Mouse (Mus musculus): ENCODE results near the gene Cep97. TPM values are rescaled to one million over a fixed set of nuclear protein-coding genes. Genes with fewer than 3 reads are reported as not detected.
"Not testable (repeated sequence)": the region's sequence is repeated elsewhere in the genome, so short reads cannot be mapped to it uniquely, and the experiment has no call there.

Gene Cep97
- polyA plus RNA-seq, 1 experiment, result 20.6 TPM

- H3K9me3 ChIP-seq (replicated peaks; ENCODE audit: control insufficient read depth, insufficient read depth, low read length, poor library complexity, severe bottlenecking), result no peaks in the 10 kb centered on the region
- H3K4me1 ChIP-seq (ENCODE audit: control insufficient read depth, insufficient read depth, low read length), result no peaks in the 10 kb centered on the region
- no peak overlapping the region for H3K4me3 ChIP-seq (ENCODE audit: low read depth, low read length)
- H3K27me3 ChIP-seq (ENCODE audit: control insufficient read depth, insufficient read depth, low read length, poor library complexity, severe bottlenecking), result no peaks in the 10 kb centered on the region
- no peak overlapping the region for H3K9ac ChIP-seq (ENCODE audit: low read depth, poor library complexity, severe bottlenecking)
- H3K27ac ChIP-seq (ENCODE audit: insufficient read depth, low read length), result no peak overlapping the region
- H3K36me3 ChIP-seq (ENCODE audit: control insufficient read depth, insufficient read depth, low read length, poor library complexity, severe bottlenecking), result no peaks in the 10 kb centered on the region
- TF ChIP-seq CTCF (IDR thresholded peaks at IDR 0.05; ENCODE audit: low read depth, low read length) (no peak), POLR2A (IDR thresholded peaks at IDR 0.05; ENCODE audit: insufficient read depth, low read length) (no peak), EP300 (IDR thresholded peaks at IDR 0.05; ENCODE audit: insufficient read depth, low read depth, low read length) (no peak)
These were observed 70.8 kb downstream of the Cep97 start for GRCm38 (mm10) chr16:55863832-55864231.

GRCm38 (mm10) chr16:55863149-55863815, 71.4 kb downstream of the Cep97 start:
- TF ChIP-seq POLR2A (IDR thresholded peaks at IDR 0.05; ENCODE audit: insufficient read depth, low read length) (no peak), EP300 (IDR thresholded peaks at IDR 0.05; ENCODE audit: insufficient read depth, low read depth, low read length) (no peak), CTCF (IDR thresholded peaks at IDR 0.05; ENCODE audit: low read depth, low read length) (peak; percentile 87)
- Histone ChIP-seq H3K9ac (ENCODE audit: low read depth, poor library complexity, severe bottlenecking) (no peak overlapping the region), H3K27me3 (ENCODE audit: control insufficient read depth, insufficient read depth, low read length, poor library complexity, severe bottlenecking) (no peaks in the 10 kb centered on the region), H3K27ac (ENCODE audit: insufficient read depth, low read length) (no peak overlapping the region), H3K4me3 (ENCODE audit: low read depth, low read length) (no peak overlapping the region), H3K4me1 (ENCODE audit: control insufficient read depth, insufficient read depth, low read length) (no peaks in the 10 kb centered on the region), H3K9me3 (replicated peaks; ENCODE audit: control insufficient read depth, insufficient read depth, low read length, poor library complexity, severe bottlenecking) (no peaks in the 10 kb centered on the region), H3K36me3 (ENCODE audit: control insufficient read depth, insufficient read depth, low read length, poor library complexity, severe bottlenecking) (no peaks in the 10 kb centered on the region)

- no peaks in the 10 kb centered on the region for H3K36me3 ChIP-seq (ENCODE audit: control insufficient read depth, insufficient read depth, low read length, poor library complexity, severe bottlenecking)
- no peak overlapping the region for H3K4me3 ChIP-seq (ENCODE audit: low read depth, low read length)
- no peaks in the 10 kb centered on the region for H3K27me3 ChIP-seq (ENCODE audit: control insufficient read depth, insufficient read depth, low read length, poor library complexity, severe bottlenecking)
- H3K27ac ChIP-seq (ENCODE audit: insufficient read depth, low read length), result no peak overlapping the region
- H3K4me1 ChIP-seq (ENCODE audit: control insufficient read depth, insufficient read depth, low read length), result no peaks in the 10 kb centered on the region
- TF ChIP-seq POLR2A (IDR thresholded peaks at IDR 0.05; ENCODE audit: insufficient read depth, low read length) (no peak), CTCF (IDR thresholded peaks at IDR 0.05; ENCODE audit: low read depth, low read length) (no peak), EP300 (IDR thresholded peaks at IDR 0.05; ENCODE audit: insufficient read depth, low read depth, low read length) (no peak)
- H3K9me3 ChIP-seq (replicated peaks; ENCODE audit: control insufficient read depth, insufficient read depth, low read length, poor library complexity, severe bottlenecking), result no peaks in the 10 kb centered on the region
- no peak overlapping the region for H3K9ac ChIP-seq (ENCODE audit: low read depth, poor library complexity, severe bottlenecking)
These were observed 73.6 kb downstream of the Cep97 start for GRCm38 (mm10) chr16:55861104-55861503.

- H3K36me3 ChIP-seq (ENCODE audit: control insufficient read depth, insufficient read depth, low read length, poor library complexity, severe bottlenecking); H3K27me3 ChIP-seq (ENCODE audit: control insufficient read depth, insufficient read depth, low read length, poor library complexity, severe bottlenecking); H3K27ac ChIP-seq (ENCODE audit: insufficient read depth, low read length); H3K4me3 ChIP-seq (ENCODE audit: low read depth, low read length); H3K9ac ChIP-seq (ENCODE audit: low read depth, poor library complexity, severe bottlenecking); H3K4me1 ChIP-seq (ENCODE audit: control insufficient read depth, insufficient read depth, low read length); H3K9me3 ChIP-seq (replicated peaks; ENCODE audit: control insufficient read depth, insufficient read depth, low read length, poor library complexity, severe bottlenecking): not testable (repeated sequence)
These were observed 75.2 kb downstream of the Cep97 start for GRCm38 (mm10) chr16:55859421-55859820.

GRCm38 (mm10) chr16:55858465-55858864, 76.2 kb downstream of the Cep97 start:
- Histone ChIP-seq H3K27me3 (ENCODE audit: control insufficient read depth, insufficient read depth, low read length, poor library complexity, severe bottlenecking) (no peaks in the 10 kb centered on the region), H3K9ac (ENCODE audit: low read depth, poor library complexity, severe bottlenecking) (no peak overlapping the region), H3K9me3 (replicated peaks; ENCODE audit: control insufficient read depth, insufficient read depth, low read length, poor library complexity, severe bottlenecking) (no peaks in the 10 kb centered on the region), H3K27ac (ENCODE audit: insufficient read depth, low read length) (no peak overlapping the region), H3K4me1 (ENCODE audit: control insufficient read depth, insufficient read depth, low read length) (no peaks in the 10 kb centered on the region), H3K4me3 (ENCODE audit: low read depth, low read length) (no peak overlapping the region), H3K36me3 (ENCODE audit: control insufficient read depth, insufficient read depth, low read length, poor library complexity, severe bottlenecking) (no peaks in the 10 kb centered on the region)
- TF ChIP-seq EP300 (IDR thresholded peaks at IDR 0.05; ENCODE audit: insufficient read depth, low read depth, low read length) (no peak), CTCF (IDR thresholded peaks at IDR 0.05; ENCODE audit: low read depth, low read length) (peak; percentile 81)

GRCm38 (mm10) chr16:55852943-55853727, 81.5 kb downstream of the Cep97 start:
- Histone ChIP-seq H3K4me3 (ENCODE audit: low read depth, low read length) (no peak overlapping the region), H3K27ac (ENCODE audit: insufficient read depth, low read length) (no peak overlapping the region), H3K4me1 (ENCODE audit: control insufficient read depth, insufficient read depth, low read length) (no peaks in the 10 kb centered on the region), H3K27me3 (ENCODE audit: control insufficient read depth, insufficient read depth, low read length, poor library complexity, severe bottlenecking) (no peaks in the 10 kb centered on the region), H3K9ac (ENCODE audit: low read depth, poor library complexity, severe bottlenecking) (no peak overlapping the region), H3K36me3 (ENCODE audit: control insufficient read depth, insufficient read depth, low read length, poor library complexity, severe bottlenecking) (no peaks in the 10 kb centered on the region), H3K9me3 (replicated peaks; ENCODE audit: control insufficient read depth, insufficient read depth, low read length, poor library complexity, severe bottlenecking) (no peaks in the 10 kb centered on the region)
- TF ChIP-seq CTCF (IDR thresholded peaks at IDR 0.05; ENCODE audit: low read depth, low read length) (peak; percentile 14), POLR2A (IDR thresholded peaks at IDR 0.05; ENCODE audit: insufficient read depth, low read length) (no peak)

Data from ES-Bruce4 (cell line).